Mouse (Mus musculus): ENCODE measurements around the gene Sgcb.

GRCm38 (mm10) chr5:73632291-73632690 is 15.3 kb downstream of the Sgcb start, which contains the start of gene Lrrc66:
- TF ChIP-seq CTCF (IDR thresholded peaks at IDR 0.05; ENCODE audit: low read depth), result no peak
- no peak for TF ChIP-seq EP300 (IDR thresholded peaks at IDR 0.05; ENCODE audit: low read depth)

All from heart, postnatal 0 days (tissue).